Mouse (Mus musculus): ENCODE measurements around the gene Usf3. TPM values are rescaled to one million over a fixed set of nuclear protein-coding genes. Genes with fewer than 3 reads are reported as not detected.

Gene Usf3
- 10 to 100 TPM; 17.0 to 24.6 TPM for total RNA-seq (2021)
- polyA plus RNA-seq (2012; rRNA removed): 3.1 and 5.0 TPM in 2 replicates
- long read RNA-seq, partial matches to known transcripts: 2 of 3 reads
- long read RNA-seq, other reads (novel, unspliced or antisense): 1 of 3 reads

DNA sequence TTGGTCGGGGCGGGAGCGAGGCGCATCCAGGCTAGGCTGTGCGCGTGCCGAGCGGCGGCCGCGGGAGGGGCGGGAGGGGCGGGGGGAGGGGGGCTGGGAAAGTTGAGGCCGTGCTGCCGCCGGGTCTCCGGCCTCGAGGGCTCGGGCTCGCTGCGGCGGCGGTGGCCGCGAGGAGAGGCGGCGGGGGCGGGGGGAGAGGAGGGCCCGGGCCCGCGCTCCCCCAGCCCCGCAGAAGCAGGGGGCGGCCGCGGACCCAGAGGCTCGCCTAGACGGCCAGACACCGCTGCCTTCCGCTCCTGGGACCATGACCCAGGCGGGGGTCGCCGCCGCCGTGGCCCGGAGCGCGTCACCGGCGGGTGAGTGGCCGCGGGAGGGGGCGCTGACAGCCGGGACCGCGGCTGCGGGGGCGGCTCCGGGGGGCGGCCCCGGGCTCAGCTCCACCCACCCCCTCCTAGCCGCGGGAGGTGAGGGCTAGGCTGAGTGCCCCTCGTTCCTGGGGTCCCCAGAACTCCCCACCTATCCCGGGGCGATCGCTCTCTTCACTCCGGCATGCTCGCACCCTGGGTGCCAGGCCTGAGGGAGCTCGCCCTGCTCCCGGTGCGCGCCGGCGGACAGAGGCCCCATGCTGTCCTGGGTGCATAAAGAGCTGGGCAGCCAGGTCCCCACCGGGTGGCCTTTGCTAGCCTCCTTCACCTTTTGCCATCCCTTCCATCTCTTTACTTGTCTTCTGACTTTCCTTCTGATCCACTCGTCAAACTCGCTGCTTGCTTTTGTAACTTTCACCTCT is at the start of gene Usf3:
TSS of gene Usf3 (plus strand) at position 92 of the 787 bp plus-strand sequence.
- peak; percentile 83 for DNase-seq

DNA sequence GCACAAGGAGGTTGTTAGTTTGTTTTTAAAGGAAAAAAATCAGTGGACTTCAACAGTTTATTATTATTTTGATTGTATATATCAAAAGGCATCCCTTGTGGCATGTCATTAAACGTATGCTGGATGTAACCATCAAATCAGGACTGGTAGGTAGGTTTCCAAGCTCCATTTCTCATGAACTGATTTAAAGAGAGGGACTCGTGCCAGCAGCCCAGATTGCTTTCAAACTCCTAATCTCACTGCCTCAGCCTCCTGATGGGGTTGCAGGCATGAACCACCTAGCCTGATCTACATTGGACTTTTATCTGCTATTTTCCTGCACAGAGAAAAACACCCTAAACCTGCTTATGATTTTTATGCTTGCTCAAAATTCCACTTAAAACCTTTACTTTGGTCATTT is 49.3 kb upstream of the Usf3 start:
- no peak for DNase-seq

DNA sequence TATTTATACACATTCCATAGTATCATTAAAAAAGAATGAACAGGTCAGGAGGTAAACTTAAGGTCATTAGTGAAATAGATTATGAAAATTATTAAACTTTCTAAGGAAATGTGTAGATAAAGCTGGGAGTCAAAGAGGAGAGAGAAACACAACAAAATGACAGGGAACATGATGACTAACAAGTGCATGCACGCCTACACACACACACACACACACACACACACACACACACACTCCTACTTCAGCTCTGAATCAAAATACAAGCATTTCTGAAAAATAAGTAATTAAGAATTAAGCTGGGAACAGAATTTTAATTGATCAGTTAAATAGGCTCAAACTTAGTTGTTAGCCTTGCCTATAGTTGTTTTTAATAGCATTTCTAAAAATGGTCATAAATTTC is 48.3 kb upstream of the Usf3 start:
- DNase-seq: no peak

DNA sequence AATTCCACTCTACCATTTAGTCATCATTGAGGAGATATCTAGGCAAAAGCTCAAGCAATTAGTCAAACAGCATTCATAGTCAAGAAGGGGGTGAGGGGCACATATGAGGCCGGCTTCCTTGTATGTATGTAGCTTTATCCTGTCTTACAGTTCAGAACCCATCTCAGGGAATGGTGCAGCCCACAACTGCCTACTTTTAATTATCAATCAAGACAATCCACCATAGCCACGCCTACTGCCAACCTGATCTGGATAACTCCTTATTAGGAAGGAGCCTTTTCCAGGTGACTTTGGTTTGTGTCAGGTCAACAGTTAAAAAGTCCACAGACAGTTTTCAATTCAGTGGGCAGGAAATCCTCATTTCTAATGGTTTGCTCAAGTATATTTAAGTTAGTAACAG is 47.6 kb upstream of the Usf3 start:
- DNase-seq: no peak

DNA sequence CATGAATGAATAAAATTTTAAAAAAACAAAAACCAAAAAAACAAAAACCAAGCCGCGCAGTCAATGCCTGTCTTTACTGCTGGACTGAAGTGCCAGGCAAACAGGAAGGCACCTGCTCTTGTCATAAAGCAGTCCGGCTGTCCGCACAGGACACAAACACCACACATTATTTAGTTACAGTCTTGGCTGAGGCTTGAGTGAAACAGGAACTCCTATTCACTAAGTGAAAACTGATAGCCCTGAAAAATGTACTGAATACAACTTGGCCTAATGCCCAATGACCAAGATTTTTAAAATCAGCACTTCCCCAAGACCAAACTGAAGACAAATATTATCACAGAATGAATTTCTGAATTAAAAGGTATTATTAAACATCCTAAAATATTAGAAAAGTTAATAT is 46.6 kb upstream of the Usf3 start:
- no peak for DNase-seq

DNA sequence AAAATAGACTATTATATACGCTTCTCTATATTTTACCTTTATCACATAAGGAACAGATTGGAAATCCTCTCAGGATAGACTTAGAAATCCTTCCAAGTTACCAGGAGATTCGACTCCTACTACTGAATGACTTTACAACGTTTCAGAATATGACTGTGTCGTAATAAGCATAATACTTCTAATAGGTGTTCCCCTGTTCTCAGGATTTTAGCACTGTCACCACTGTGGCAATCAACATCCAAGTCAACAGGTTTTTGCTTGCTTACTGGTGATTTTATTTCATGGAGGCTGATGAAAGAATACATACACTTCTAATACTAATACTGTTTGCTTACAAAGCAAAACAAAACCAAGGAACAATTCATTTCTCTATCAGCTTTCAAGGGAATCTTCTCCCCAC is 40.7 kb upstream of the Usf3 start:
- no peak for DNase-seq

DNA sequence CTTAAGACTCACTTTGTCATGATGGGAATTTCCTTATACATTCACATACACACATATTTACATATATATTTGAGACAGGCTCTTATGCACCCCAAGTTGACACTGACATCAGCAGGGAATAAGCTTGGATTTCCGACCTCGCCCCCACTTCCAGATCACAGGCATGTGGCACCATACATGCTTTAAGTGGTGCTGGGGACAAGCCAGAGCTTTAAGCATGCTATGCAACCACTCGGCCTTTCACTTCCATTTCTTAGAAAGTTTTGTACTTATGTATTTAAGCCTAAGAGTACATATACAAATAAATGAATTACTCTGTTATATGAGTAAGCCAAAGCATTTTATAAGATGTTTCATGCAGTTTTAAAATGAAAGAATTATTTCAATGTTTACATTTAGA is 39.9 kb upstream of the Usf3 start:
- DNase-seq: no peak

DNA sequence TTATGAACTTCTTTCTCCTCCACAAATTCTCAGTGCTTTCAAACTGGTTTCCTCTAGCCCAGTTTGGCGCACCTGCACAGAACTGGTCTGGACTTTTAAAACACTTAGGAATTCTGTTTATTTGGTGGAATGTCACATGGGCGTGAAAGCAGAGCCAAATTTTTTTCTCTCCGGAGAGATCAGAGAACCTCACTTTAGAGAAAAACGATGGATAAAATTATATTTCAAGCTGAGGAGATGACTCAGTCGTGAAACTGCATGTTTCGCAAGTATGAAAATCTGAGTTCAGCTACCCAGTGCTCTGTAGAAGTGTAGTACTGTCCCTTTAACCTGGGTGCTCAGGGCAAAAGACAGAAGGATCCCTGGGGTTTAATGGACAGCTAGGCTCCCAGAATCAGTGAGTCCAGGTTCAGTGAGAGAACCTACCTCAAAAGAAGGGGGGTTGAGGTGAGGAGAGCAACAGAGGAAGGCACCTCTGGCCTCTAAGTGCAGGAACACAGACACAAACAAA is 36.5 kb upstream of the Usf3 start:
- DNase-seq: peak; percentile 41

DNA sequence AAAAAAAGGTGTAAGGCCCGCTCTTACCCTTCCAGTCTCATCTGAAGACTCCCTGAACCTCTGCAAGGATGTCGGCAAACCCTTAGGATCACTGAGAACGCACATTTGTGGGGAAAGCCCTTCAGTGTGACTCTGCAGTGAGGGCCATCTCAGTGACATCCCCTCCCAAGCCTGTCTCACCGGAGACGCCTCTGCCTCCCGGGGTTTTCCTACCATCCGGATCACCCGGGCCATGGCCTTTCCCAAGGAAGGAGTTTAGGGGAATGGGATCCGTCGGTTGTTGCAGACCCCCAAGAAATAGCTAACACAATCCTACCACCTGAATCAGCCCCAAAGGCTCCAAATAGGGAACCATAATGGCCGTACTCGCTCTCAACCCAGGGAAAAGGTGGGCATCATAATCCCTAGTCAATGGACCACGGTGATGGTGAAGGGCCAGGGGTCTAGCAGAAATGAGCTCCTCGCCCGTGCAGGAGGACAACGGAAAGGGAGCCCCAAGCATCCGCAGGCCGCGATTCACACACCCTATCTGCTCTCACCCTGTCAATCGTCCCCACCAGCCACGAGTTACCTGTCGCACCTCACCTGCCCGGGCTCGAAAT is 34.6 kb upstream of the Usf3 start:
- peak; percentile 36 for DNase-seq

DNA sequence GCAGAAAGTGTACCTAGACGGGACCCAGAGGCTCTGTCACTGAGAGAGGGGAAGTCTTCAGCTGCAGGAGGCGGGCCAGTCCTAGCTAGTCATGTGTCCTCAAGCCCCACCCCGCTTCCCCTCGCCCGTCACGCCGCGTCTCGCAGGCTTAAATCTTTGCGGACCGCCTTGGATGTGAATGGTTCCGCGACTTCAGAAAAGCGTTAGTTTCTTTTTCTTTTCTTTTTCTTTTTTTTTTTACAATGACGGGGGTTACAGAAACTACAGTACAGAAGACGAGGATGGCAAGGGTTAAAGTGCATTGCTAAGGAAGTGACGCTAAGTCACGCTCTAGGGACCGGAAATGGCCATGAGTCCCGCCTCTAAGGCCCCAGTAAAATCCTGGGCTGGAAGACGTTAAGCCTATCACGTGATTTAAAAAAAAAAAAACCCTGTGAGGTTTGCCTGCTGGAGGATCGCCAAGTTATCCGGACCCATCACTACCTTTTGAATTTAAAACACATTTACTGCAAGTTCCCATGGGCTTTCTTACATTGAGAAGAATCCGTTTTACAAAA is 34.0 kb upstream of the Usf3 start:
- peak; percentile 92 for DNase-seq

DNA sequence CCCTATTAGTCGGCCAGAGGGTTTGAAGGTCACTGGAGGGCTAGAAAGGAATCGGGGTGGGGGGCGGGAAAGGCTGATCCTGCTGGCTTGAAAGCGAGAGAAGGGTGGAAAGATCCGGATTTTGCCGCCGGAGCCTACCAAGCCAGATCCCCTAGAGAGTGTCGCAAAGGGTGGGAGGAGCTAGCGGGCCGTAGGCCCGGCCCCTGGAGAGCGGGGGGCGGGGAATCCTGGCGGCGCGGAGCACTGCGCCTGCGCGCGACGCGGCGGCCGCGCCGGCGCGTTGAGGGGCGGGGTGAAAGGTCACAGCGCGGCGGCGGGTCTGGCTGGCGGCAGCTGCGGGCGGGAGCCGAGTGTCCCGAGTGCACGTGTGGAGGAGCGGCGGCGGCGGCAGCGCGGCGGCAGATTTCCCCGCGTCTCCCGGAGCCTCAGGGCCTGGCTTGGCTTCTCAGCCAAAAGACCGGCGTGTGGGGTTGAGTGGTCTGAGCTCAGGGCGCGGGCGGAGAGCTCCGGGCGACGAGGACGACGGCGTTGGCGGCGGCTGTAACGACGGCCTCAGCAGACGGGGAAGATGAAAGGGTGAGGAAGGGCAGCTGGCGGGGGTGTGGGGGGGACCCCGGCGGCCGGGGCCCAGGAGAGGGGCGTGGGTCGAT is 33.4 kb upstream of the Usf3 start, which contains the start of the genes Atp6v1a and Naa50:
TSS of gene Atp6v1a (minus strand) at position 170 of the 650 bp plus-strand sequence.
TSS of gene Naa50 (plus strand) at position 295 of the 650 bp plus-strand sequence.
- DNase-seq: peak; percentile 96

DNA sequence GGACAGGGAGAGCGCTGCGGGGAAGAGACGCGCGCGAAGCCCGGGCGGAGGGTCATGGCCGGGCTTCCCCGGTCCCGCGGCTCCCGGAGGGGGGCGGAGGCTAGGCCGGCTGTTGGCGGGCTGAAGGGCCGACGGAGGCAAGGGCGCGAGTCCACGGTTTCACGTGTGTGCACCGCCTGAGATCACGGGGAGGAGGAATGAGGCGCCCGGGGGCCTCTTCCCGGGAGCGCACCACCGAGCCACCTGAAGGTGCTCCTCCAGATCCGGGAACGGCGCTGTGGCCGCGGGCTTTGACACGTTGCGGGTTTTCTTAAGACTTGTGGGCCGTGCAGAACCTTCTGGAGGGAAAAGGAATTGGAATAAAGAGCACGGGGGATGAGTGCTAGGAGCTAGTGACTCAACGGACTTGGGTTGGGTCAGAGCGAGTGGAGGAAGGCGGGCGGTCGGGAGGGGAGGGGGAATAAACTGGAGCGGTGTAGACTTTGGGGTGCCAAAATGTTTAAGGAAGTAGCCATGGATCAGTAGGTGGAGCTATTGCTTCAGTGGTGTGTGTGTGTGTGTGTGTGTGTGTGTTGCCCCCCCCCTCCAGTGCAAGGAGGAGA is 32.8 kb upstream of the Usf3 start:
- peak; percentile 91 for DNase-seq

DNA sequence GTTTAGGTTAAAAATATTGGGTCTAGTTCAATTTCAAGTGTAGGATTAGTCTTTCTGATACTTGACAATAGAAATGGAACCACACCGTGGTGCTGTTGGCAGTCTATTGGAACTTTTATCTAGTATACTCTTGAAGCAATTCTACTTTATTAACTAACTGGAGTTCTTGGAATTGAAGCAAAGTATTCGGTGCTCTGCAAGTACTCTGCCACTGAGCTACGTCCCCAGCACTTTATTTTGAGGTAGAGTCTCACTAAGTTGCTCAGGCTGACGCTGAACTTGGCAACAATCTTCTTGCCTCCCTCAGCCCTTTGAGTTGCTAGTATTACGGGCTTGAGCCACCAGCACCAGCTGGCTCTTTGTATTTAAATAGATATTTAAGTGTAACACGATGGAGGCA is 31.6 kb upstream of the Usf3 start:
- no peak for DNase-seq

DNA sequence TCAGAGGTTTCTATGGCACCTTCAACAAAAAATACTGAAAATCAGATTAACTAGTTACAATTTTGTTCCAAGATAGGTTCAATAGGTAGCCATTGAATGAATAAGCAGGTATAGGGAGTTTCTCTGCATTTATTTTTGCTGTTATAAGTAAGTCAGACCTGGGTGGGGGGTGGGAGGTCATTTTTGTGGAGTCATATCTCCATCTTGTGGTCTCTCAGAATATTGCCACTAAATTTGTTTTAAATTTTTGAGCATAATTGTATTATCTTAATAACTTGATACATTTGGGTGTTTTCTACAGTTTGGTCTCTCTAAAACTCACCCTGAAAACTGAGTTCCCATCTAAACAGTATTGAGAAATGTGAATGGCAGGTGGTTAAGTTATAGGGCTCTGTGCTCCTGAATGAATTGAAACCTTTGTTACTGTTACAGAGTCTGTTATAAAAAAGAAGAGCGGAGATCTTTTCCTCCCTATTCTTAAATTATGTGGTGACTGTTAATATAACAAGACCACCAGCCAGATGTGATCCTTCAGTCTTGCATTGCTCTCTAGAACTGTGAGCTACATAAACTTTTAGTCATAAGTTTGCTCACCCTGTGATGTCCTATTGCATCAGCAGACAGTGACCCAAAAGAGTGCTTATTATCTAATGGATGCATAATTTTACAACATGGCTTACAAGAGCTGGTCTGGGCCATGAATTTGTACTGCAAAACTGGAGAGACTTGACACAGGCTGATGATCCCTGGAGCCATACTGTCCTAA is 23.9 kb upstream of the Usf3 start:
- no peak for DNase-seq

DNA sequence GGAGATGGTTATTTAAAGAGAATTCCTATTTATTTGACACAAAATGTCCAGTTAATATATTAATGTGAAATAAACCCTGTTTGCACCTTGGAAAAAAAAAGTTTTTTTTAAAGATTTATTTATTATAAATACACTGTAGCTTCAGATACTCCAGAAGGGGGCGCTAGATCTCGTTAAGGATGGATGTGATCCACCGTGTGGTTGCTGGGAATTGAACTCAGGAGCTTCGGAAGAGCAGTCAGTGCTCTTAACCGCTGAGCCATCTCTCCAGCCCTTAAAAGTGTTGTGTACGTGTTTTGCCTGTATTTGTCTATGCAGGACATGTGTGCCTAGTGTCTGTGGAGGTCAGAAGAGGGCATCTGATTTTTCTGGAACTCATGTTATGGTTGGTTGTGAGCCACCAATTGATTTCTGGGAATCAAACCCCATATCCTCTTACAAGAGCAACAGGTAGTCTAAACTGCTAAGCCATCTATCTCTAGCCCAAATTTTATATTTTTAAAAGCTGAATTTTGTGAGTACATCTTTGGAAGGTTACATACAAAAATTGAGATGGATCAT is 18.5 kb upstream of the Usf3 start:
- no peak for DNase-seq

DNA sequence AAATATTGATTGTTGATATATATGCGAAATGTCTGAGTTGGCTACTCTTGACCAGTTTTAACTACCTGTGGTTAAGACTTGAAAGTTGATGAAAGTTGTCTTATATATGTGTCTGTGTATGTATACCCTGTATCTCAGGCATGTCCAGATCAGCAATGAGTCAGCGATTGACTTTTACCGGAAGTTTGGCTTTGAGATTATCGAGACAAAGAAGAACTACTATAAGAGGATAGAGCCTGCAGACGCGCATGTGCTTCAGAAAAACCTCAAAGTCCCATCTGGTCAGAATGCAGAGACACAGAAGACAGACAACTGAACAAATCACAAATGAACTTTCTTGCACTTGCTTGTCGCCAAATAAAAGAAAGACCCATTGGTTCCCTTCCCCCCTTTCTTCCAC is 13.7 kb upstream of the Usf3 start:
- no peak for DNase-seq

DNA sequence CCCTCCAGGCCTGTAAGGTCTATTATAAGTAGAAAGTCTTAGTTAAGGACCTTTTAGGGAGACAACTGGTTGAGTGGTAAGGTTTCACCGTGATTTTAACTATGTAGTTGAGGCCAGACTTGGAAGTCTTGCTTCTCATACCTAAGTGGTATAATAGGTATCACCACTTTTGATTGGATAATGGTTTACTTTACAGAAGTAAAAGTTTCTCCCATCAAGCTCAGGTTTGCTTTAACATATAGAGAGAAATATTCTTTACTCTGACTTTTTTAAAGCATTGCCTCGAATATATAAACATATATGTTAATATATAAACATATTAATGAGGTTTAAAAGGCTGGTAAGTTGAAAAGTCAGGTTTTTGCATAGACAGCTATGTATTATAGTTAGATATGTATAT is 9.2 kb upstream of the Usf3 start:
- no peak for DNase-seq

DNA sequence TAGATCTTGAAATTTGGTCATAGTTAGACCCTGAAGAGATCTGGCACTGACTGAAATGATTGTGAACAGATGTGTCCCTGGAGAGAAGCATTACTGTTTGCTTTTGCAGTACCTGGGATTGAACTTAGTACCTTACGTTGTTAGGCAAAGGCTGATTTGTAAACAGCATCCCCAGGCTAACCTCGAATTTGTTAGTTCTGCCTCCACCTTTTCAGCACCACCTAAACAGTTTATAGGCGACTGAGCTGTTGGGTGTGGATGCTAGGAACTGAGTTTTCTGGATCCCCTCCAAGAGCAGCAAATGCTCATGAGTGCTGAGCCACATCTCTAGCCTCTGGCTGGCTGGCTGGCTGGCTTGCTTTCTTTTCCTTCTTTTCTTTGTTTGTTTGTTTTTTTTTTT is 7.9 kb upstream of the Usf3 start:
- DNase-seq: no peak

DNA sequence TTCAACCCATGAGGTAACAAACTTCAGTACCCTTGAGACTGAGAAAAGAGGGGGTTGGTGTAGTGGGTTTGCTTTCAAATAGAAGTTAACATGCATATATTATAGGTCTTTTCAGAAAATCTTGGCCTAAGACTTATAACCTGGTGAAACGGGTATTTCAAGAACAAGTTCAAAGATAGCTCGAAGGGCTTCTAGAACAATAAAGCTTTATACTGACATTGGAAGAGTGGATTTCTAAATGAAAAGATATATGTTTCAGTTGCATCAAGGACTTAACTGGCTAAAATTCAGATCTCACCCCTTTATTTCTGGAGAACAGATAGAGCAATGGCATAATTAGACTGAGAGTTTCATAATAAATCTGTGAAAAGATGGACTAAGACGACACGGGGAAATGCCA is 4.1 kb upstream of the Usf3 start:
- no peak for DNase-seq

DNA sequence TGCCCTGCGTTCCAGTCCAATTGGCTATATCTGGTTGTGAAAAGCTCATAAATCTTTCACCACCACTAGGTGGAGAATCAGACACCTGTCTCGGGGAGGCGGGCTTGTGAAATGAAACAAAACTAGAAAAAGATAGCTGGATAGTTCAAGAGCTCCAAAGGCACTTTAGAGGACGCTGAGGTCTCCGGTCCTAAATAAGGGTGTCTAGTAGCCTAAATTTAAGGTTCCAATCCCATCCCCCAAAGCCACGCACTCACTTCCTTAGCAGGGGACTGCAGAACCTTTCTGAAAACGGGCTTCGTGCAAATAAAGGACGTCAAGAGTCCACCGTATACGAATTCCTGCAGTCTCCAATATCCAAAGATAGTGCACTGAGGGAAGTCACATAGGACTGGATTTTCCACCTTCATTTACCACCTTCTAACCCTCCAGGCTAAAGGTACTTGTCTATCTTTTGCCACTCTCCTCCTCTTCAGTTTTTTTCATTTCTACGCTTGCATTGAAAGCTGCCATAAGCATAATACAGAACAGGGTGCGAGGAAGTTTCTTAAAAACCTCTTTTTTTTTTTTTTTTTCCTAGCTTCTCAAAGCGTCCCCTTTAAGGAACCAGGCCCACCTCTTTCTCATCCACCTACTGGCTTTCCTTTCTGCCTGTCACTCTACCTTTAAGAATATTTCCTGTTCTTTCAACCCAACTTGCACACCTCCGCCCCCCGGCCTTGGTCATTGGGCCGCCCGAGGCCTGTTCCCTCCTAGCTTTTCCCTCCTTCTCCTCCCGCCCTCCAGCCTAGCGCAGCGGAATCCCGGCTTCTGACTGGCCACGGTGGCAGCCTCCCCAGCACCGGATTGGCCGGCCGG is 520 bp upstream of the Usf3 start:
- DNase-seq: peak; percentile 100
